Mouse (Mus musculus) liver, adult 2 months (tissue): ENCODE data around the gene Upf2.

ENCODE experiments used
- CTCF ChIP-seq: fragments of 200-500 bp; IDR thresholded peaks from 2 replicates; pipeline ENCODE4 v1.5.1; 2011; ENCODE audit warnings: low read depth, low read length, control low read depth
- POLR2A ChIP-seq: fragments of 200-500 bp; IDR thresholded peaks from 2 replicates; pipeline ENCODE4 v1.6.1; 2011; ENCODE audit warnings: low read length, control low read depth; ENCODE audit not compliant: insufficient read depth; ENCODE audit errors: extremely low read depth

DNA sequence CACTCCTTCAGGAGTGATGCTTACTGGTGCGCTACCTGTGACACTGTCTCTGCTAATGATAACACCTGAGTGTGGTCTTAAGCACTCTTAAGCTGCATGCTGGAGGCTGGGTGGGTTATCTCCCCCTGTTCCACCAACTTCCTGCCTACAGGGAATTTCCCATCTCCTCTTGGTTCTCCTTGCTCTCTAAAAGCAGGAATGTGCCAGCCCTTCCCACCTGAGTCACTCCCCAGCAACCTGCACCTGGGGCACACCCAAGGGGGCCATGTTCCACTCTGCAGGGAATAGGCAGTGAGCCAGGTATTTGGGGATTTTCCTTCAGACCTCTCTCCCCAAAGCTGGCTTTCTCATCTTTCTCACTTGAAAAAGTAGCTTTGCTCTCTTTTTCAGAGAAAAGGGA lies 128.8 kb downstream of the Upf2 start:
- TF ChIP-seq CTCF, result no peak
- TF ChIP-seq POLR2A, result no peak
